In the genomic region with DNA sequence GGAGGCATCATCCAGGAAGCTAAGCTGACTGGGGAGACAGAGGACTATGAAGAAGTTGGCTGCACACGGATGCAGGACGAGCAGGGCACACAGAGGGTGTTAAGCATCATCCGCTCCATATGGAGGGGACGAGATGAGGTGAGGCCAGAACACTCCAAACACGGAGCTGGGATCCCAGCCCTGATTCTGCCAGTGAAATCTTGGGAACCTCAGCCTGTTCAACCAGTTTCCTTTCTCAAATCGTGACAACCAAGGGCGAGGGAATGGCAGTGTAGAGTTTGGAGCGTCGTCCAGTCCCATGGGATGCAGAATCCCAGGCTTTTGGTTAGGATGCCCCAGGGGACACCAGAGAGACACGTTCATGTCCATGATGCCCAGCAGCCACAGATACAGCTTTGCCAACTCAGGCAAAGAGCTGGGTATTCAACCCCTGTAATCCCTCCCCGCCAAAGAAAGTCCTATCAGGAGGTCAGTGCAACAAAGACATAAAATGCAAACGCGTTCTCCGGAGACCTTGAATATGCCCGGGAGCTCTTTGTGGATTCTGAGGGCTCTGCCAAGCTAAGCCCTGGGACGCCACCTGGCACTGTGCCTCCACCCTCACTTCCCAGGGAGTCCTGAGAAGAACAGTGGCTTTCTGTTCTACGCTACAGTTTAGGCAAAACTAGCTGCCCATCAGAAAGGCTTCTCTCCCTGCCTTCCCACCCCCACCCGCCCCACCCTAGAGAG, we compare ENCODE assay signal across 11 mouse cellular contexts.
DNase-seq lines count a peak whose midpoint lies in the region; ATAC-seq and TF ChIP-seq lines count a peak whose summit lies in the region.
"Had no signal": no experiment of that assay in that cellular context is flagged by ENCODE, and none has a peak within 500 bp of the region (broad histone marks: within the 10 kb centered on the region; RNA-seq: fewer than 3 reads in every experiment).

No protein-coding gene starts in this region.

- H3K27ac ChIP-seq in kidney, adult 2 months (ENCODE audit: insufficient read depth, low read depth, low read length) = no peak overlapping the region
- no peak overlapping the region for H3K27ac ChIP-seq in kidney, embryonic 16.5 days (ENCODE audit: low read length)
- peak overlapping the region; percentile 67 for H3K27ac ChIP-seq in embryonic facial prominence, embryonic 14.5 days (replicated peaks; ENCODE audit: low read depth, low read length)
- H3K27ac ChIP-seq in hindbrain, embryonic 14.5 days = peak overlapping the region; percentile 83
- H3K27ac ChIP-seq in neural tube, embryonic 12.5 days = 0 out of 2 replicates have a peak overlapping the region, but pooled peaks have one; percentile 43
- H3K27ac ChIP-seq: liver, embryonic 14.5 days had no signal

- peak; percentile 71 for DNase-seq in kidney, adult 2 months
- peak; percentile 57 for DNase-seq in adrenal gland, adult 8-10 months
- peak; percentile 61 for DNase-seq in embryonic facial prominence, embryonic 14.5 days (ENCODE audit: low spot score)
- peak; percentile 63 for DNase-seq in hindbrain, embryonic 14.5 days (ENCODE audit: low spot score)
- no peak for DNase-seq in spleen, postnatal 4 days (ENCODE audit: low spot score in 2 of 2)

- TF ChIP-seq POLR2A in kidney, adult 2 months (IDR thresholded peaks at IDR 0.05; ENCODE audit: low read depth, low read length) = no peak

- H3K27me3 ChIP-seq in kidney, adult 2 months (replicated peaks; ENCODE audit: control insufficient read depth, insufficient read depth, low read length) = no peaks in the 10 kb centered on the region
- no peaks in the 10 kb centered on the region; the same call in 1 of the 2 replicates for H3K27me3 ChIP-seq in kidney, embryonic 16.5 days (ENCODE audit: insufficient read depth, low read length)
- no peaks in the 10 kb centered on the region for H3K27me3 ChIP-seq in embryonic facial prominence, embryonic 14.5 days (replicated peaks; ENCODE audit: control insufficient read depth, insufficient read depth, low read length)
- H3K27me3 ChIP-seq in hindbrain, embryonic 14.5 days (ENCODE audit: control insufficient read depth, insufficient read depth, low read length) = no peaks in the 10 kb centered on the region
- H3K27me3 ChIP-seq in neural tube, embryonic 12.5 days (replicated peaks) = no peaks in the 10 kb centered on the region

- no peaks in the 10 kb centered on the region for H3K36me3 ChIP-seq in kidney, adult 2 months (ENCODE audit: control insufficient read depth, insufficient read depth, low read length)
- H3K36me3 ChIP-seq in kidney, embryonic 16.5 days (ENCODE audit: insufficient read depth, low read length) = 0 out of 2 replicates have a peak, but pooled peaks cover 10% of the 10 kb centered on the region
- H3K36me3 ChIP-seq in embryonic facial prominence, embryonic 14.5 days (ENCODE audit: control insufficient read depth, insufficient read depth, low read length) = peaks cover 6% of the 10 kb centered on the region; the same call in 1 of the 2 replicates
- H3K36me3 ChIP-seq in hindbrain, embryonic 14.5 days (replicated peaks; ENCODE audit: control insufficient read depth, insufficient read depth) = peaks cover 12% of the 10 kb centered on the region; the same call in 1 of the 2 replicates
- peaks cover 11% of the 10 kb centered on the region for H3K36me3 ChIP-seq in neural tube, embryonic 12.5 days

- no peak overlapping the region; the same call in 1 of the 2 replicates for H3K9ac ChIP-seq in kidney, embryonic 16.5 days (replicated peaks; ENCODE audit: low read length)
- H3K9ac ChIP-seq in embryonic facial prominence, embryonic 14.5 days (ENCODE audit: low read depth, low read length) = no peak overlapping the region
- no peak overlapping the region for H3K9ac ChIP-seq in hindbrain, embryonic 14.5 days
- no peak overlapping the region for H3K9ac ChIP-seq in neural tube, embryonic 12.5 days
- H3K9ac ChIP-seq: liver, embryonic 14.5 days had no signal

- ATAC-seq in kidney, embryonic 16.5 days (ENCODE audit: low FRiP score, low TSS enrichment) = no peak
- no peak for ATAC-seq in embryonic facial prominence, embryonic 14.5 days (ENCODE audit: low read depth)
- ATAC-seq in hindbrain, embryonic 14.5 days (ENCODE audit: low FRiP score) = peak; percentile 70
- ATAC-seq in neural tube, embryonic 12.5 days (ENCODE audit: low FRiP score, low read depth) = peak; percentile 39; the same call in 1 of the 2 replicates
- ATAC-seq in erythroblast, adult 5-6 weeks (replicated peaks; ENCODE audit: low FRiP score, poor library complexity, severe bottlenecking) = no peak

- TF ChIP-seq CTCF in kidney, adult 2 months (conservative IDR thresholded peaks at IDR 0.05; ENCODE audit: insufficient read depth, insufficient read length, low read depth, low read length) = no peak

- H3K4me2 ChIP-seq in kidney, embryonic 16.5 days (replicated peaks; ENCODE audit: low read depth, low read length) = no peak overlapping the region
- H3K4me2 ChIP-seq in embryonic facial prominence, embryonic 14.5 days (ENCODE audit: low read depth, low read length) = peak overlapping the region; percentile 32; the same call in 1 of the 2 replicates
- peak overlapping the region; percentile 38; the same call in 1 of the 2 replicates for H3K4me2 ChIP-seq in hindbrain, embryonic 14.5 days (replicated peaks)
- peak overlapping the region; percentile 5; the same call in 1 of the 2 replicates for H3K4me2 ChIP-seq in neural tube, embryonic 12.5 days (replicated peaks)

- WGBS in kidney, adult 2 months = 64% methylated on average over 18 of the region's 18 CpGs
- WGBS in kidney, embryonic 16.5 days = 66% methylated on average over 18 of the region's 18 CpGs
- 61% methylated on average over 18 of the region's 18 CpGs for WGBS in embryonic facial prominence, embryonic 14.5 days
- 41% methylated on average over 18 of the region's 18 CpGs for WGBS in hindbrain, embryonic 14.5 days
- 53% methylated on average over 18 of the region's 18 CpGs for WGBS in neural tube, embryonic 12.5 days

- H3K4me1 ChIP-seq in kidney, adult 2 months (ENCODE audit: control insufficient read depth, insufficient read depth, low read length) = peaks cover 12% of the 10 kb centered on the region
- H3K4me1 ChIP-seq in kidney, embryonic 16.5 days (ENCODE audit: insufficient read depth, low read length) = peaks cover 19% of the 10 kb centered on the region
- H3K4me1 ChIP-seq in embryonic facial prominence, embryonic 14.5 days (ENCODE audit: control insufficient read depth, insufficient read depth, low read length) = peaks cover 15% of the 10 kb centered on the region; the same call in 1 of the 2 replicates
- peaks cover 23% of the 10 kb centered on the region for H3K4me1 ChIP-seq in hindbrain, embryonic 14.5 days (replicated peaks; ENCODE audit: control insufficient read depth, insufficient read depth, low read length)
- peaks cover 44% of the 10 kb centered on the region for H3K4me1 ChIP-seq in neural tube, embryonic 12.5 days

- H3K9me3 ChIP-seq in kidney, embryonic 16.5 days (ENCODE audit: low read length) = no peaks in the 10 kb centered on the region
- no peaks in the 10 kb centered on the region for H3K9me3 ChIP-seq in embryonic facial prominence, embryonic 14.5 days (ENCODE audit: control insufficient read depth, low read length)
- H3K9me3 ChIP-seq in hindbrain, embryonic 14.5 days (ENCODE audit: control insufficient read depth, low read length) = no peaks in the 10 kb centered on the region
- H3K9me3 ChIP-seq in neural tube, embryonic 12.5 days = no peaks in the 10 kb centered on the region
- H3K9me3 ChIP-seq: G1E had no signal

- no peak overlapping the region for H3K4me3 ChIP-seq in kidney, adult 2 months (ENCODE audit: insufficient read depth, low read depth, low read length)
- no peak overlapping the region for H3K4me3 ChIP-seq in kidney, embryonic 16.5 days (ENCODE audit: low read length)
- H3K4me3 ChIP-seq in embryonic facial prominence, embryonic 14.5 days (ENCODE audit: low read depth, low read length) = no peak overlapping the region
- peak overlapping the region; percentile 16 for H3K4me3 ChIP-seq in hindbrain, embryonic 14.5 days (replicated peaks; ENCODE audit: low read length)
- H3K4me3 ChIP-seq in neural tube, embryonic 12.5 days = no peak overlapping the region
- H3K4me3 ChIP-seq: erythroblast, embryonic 14.5 days had no signal

Comparison
In these comparisons a context has a peak if more than half of its experiments do, and no peak if none do; other contexts are left out.
1. DNase-seq: peak in kidney, adult 2 months (single experiment), adrenal gland, adult 8-10 months (single experiment), embryonic facial prominence, embryonic 14.5 days (single experiment) and hindbrain, embryonic 14.5 days (single experiment); none in spleen, postnatal 4 days (0 of 2).
2. H3K27ac ChIP-seq: peak in embryonic facial prominence, embryonic 14.5 days (single experiment), hindbrain, embryonic 14.5 days (single experiment) and neural tube, embryonic 12.5 days (single experiment); none in kidney, adult 2 months (single experiment) and kidney, embryonic 16.5 days (single experiment).
3. ATAC-seq: peak in hindbrain, embryonic 14.5 days (single experiment) and neural tube, embryonic 12.5 days (single experiment); none in kidney, embryonic 16.5 days (single experiment), embryonic facial prominence, embryonic 14.5 days (single experiment) and erythroblast, adult 5-6 weeks (single experiment).